Mouse (Mus musculus): ENCODE measurements around the gene Uchl4. TPM values are rescaled to one million over a fixed set of nuclear protein-coding genes. Genes with fewer than 3 reads are reported as not detected.

The Uchl4 gene
- 10 to 100 TPM in 1 of 2 experiments, 1 to 10 TPM in 1; 8.3 to 16.7 TPM for polyA plus RNA-seq (2017; shearing (Covaris generic))

DNA sequence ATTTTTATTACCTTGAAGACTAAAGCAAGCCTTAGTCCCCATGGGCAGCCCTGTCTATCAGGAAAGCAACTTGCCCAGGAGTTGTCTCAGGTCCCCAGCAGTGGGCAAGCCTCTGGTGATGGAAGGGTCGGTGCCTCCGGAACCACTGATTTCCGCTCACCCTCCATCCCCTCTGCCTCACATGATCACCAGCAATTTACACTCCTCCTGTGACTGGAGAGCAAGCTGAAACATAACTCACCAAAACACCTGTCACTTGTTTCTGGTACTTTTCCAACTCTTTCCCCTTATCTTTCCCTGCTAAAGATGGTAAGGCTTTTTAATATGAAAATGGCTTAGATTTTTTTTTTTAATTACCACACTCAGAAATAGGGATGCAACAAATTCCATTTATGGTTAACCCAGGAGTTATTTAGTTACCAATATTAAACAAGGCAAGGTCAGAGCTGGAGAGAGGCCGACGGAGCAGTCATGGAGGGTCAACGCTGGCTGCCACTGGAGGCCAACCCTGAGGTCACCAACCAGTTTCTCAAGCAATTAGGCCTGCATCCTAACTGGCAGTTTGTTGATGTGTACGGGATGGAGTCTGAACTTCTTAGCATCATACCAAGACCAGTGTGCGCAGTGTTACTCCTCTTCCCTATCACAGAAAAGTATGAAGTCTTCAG, at the start of gene Uchl4:
Gene Uchl4 (plus strand): TSS at position 434 of the 668 bp plus-strand sequence.

DNA sequence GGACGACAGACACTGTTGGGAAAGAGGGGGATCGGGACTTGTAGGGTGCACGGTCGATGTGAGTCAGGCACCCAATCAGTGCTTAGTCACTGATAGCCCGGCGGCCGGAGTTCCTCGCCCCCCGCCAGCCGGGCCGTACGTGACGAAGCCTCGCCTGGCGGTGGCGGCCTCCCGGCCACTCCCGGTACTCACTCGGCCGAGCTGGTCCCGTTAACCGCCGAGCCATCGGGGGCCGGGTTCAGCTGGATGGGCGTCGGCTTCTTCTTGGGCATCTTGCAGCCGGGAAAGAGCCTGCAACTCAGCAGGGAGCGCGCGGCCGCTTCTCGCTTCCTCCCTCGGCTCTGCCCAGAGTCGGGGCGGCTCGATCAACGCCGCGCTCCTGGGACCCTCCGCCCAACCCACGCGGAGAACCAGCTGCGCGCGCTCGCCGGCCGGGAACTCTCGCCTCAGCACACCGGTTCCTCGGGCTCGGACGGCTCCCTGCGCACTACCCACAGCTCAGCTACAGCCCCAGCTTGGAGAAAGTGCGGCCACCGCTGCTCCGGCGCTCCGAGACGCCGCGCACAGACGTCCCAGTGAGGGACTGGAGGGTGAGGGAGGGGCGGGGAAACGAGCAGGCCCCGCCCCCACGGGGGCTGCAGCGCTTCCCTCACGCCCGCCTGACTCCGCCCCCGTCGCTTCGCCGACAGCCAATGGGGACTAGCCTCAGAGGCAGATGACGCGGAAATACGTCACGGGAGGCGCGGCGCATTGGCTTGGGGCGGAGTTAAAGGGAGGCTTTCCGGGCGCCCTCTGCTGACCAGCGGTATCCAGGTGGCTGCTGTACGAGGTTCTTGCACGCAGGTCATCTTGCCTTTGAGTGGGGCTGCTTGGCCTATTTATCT, 18.3 kb downstream of the Uchl4 start, which contains the start of gene Map2k1:
Gene Map2k1 (minus strand): TSS at position 611 of the 884 bp plus-strand sequence.

DNA sequence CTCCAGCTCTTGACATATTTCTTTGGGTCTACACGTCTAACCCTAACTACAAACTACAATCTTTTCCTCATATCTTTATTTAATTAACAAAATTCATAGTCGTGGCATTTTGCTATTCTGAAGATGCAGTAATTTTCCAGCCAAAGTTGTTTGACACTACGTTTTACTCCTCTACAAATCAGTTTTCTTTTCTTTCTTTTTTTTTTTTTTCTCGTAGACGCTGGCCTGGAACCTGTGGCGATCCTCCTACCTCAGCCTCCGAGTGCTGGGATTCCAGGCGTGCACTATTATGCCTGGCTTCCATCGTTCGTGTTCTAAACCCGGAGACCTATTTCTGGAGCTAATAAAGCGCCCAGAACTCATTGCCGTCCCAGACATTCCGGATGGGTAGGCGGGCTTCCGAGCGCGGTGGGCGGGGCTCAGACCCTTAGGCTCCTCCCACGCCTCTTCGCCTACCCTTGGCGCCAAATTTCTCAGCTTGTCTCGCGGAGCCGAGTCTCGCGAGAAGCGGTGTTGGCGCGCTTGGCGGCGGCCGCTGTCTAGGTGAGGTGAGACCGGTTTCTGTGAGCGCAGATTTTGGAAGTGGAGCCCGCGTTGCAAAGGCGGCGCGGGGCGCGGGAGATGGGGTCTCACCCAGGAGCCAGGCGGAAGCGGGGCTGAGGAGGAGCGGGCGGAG, 46.2 kb downstream of the Uchl4 start, which contains the start of gene Tipin:
Gene Tipin (plus strand): TSS at position 477 of the 676 bp plus-strand sequence.

Other genes with a start within 250 kb of the Uchl4 start
- under 1 TPM in 1 of 2 experiments, not detected in 1; 0.53 TPM for gene Smad6, start 213.1 kb upstream of the Uchl4 start, polyA plus RNA-seq (2017; shearing (Covaris generic))
- gene Lctl, start 118.1 kb upstream of the Uchl4 start, polyA plus RNA-seq (2017; shearing (Covaris generic)) = 1 to 10 TPM in 1 of 2 experiments, under 1 TPM in 1; 0.64 to 2.6 TPM
- 1 to 10 TPM; 1.5 to 2.1 TPM for gene Zwilch, start 62.1 kb upstream of the Uchl4 start, polyA plus RNA-seq (2017; shearing (Covaris generic))
- 1,000 to 10,000 TPM; 1,282 to 1,679 TPM for gene Rpl4, start 61.8 kb upstream of the Uchl4 start, polyA plus RNA-seq (2017; shearing (Covaris generic))
- gene Snapc5, start 55.9 kb upstream of the Uchl4 start, polyA plus RNA-seq (2017; shearing (Covaris generic)) = 10 to 100 TPM; 52.9 to 61.3 TPM
- gene Map2k1, start 18.4 kb downstream of the Uchl4 start, polyA plus RNA-seq (2017; shearing (Covaris generic)) = 100 to 1,000 TPM in 1 of 2 experiments, 10 to 100 TPM in 1; 93.5 to 103 TPM
- gene Tipin, start 46.4 kb downstream of the Uchl4 start, polyA plus RNA-seq (2017; shearing (Covaris generic)) = 10 to 100 TPM; 34.6 to 55.8 TPM
- 10 to 100 TPM; 21.2 to 26.5 TPM for gene Dis3l, start 106.1 kb downstream of the Uchl4 start, polyA plus RNA-seq (2017; shearing (Covaris generic))
- gene Megf11, start 150.4 kb downstream of the Uchl4 start, polyA plus RNA-seq (2017; shearing (Covaris generic)) = 1 to 10 TPM in 1 of 2 experiments, under 1 TPM in 1; 0.57 to 1.7 TPM

All from inflammation-experienced regulatory T-cells (primary cell).